Mouse (Mus musculus): ENCODE results near the gene Tfeb.

- TF ChIP-seq CTCF (IDR thresholded peaks at IDR 0.05 in 2 of 3, conservative IDR thresholded peaks at IDR 0.05 in 1 of 3; ENCODE audit: control insufficient read depth in 1 of 3, insufficient read depth in 1 of 3, low read depth in 2 of 3, low read length in 3 of 3, poor library complexity in 1 of 3, severe bottlenecking in 1 of 3) (no peak), RCOR1 (IDR thresholded peaks at IDR 0.05; ENCODE audit: low read depth, low read length) (no peak), POLR2A (IDR thresholded peaks at IDR 0.05; ENCODE audit: control insufficient read depth in 1 of 2, insufficient read depth in 1 of 2, low read depth in 1 of 2, low read length in 2 of 2, poor library complexity in 1 of 2) (no peak)
Measured at GRCm38 (mm10) chr17:47811265-47811800, 74.5 kb downstream of the Tfeb start.
